Mouse (Mus musculus): ENCODE data around the gene 4931429L15Rik. TPM values are rescaled to one million over a fixed set of nuclear protein-coding genes. Genes with fewer than 3 reads are reported as not detected.

4931429L15Rik gene
- polyA plus RNA-seq, 1 experiment from 2014 or later, result 0.15 TPM

DNA sequence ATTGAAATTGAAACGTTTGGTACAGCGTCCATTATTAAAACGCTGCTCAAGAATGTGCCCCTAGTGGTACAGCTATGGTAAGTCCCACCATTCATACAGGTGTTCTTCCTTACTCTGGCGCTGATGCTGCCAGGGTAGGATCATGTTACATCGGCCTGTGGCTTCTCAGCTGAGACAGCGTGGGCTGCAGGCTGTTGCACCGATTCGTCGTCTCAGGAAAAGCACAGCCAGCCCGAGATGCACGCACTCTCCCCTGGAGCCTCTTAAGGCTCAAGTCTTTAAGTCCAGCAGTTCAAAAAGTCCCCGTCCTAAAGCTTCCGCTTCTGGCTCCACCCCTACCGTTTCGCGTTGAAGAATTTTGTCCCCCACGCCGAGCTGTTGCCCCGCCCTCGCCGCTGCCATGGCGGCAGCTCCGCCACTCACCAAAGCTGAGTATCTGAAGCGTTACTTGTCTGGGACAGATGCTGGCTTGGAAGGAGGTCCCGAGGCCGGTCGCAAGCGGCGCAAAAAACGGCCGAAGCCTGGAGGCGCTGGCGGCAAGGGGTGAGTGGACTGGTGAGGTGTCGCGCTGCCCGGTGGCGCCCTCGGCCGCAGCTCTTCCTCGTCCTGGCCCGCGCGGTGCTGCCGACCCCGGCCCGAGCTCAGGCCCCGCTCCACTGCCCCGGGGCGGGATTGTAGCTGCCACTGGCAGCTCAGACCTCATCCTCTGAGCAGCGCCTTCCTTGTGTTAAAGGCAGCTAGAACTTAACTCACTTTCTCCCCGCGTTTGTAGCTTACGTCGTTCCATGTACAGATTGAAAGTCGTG lies 37.0 kb downstream of the 4931429L15Rik start, which contains the start of gene Bud13:
Gene Bud13 (plus strand): TSS at position 378 of the 806 bp plus-strand sequence.
- Histone ChIP-seq H3K27me3 (ENCODE audit: control insufficient read depth, insufficient read depth, low read length) (no peaks in the 10 kb centered on the region), H3K36me3 (ENCODE audit: control insufficient read depth, insufficient read depth, low read length) (0 out of 2 replicates have a peak, but pooled peaks cover 5% of the 10 kb centered on the region), H3K4me1 (replicated peaks; ENCODE audit: control insufficient read depth, insufficient read depth, low read length) (no peaks in the 10 kb centered on the region; the same call in 1 of the 2 replicates), H3K9me3 (ENCODE audit: control insufficient read depth, low read length) (no peaks in the 10 kb centered on the region), H3K4me3 (ENCODE audit: low read depth, low read length) (peak within 1 kb of the TSS; percentile 86), H3K27ac (ENCODE audit: low read depth, low read length) (peak within 1 kb of the TSS; percentile 72), H3K4me2 (replicated peaks; ENCODE audit: low read depth, low read length) (peak within 1 kb of the TSS; percentile 62), H3K9ac (ENCODE audit: low read depth, low read length) (peak within 1 kb of the TSS; percentile 91)
- ATAC-seq (ENCODE audit: low FRiP score) (peak; percentile 91), DNase-seq (ENCODE audit: low spot score) (peak; percentile 93)
- WGBS, result under 1% methylated on average over 55 of the region's 55 CpGs

DNA sequence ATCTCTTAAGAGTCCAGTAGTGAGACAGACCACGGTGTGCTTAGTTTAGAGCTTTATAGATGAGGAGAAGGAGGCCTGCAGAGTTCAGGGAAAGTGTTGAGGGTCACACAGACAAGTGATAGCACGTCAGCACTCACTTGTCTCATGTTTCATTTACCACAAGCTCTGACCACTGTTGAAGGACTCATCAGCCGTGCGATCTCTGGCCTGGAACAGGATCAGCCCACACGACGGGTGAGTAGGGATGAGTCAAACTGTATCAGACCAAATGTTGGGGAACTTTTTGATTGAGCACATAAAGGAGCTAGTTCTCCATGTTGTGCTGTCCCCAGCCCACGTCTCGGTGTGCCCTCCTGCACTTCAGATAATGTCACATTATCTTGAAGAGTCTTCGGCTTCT lies 45.3 kb downstream of the 4931429L15Rik start:
- H3K4me3 ChIP-seq (ENCODE audit: low read depth, low read length), result no peak overlapping the region
- H3K9me3 ChIP-seq (ENCODE audit: control insufficient read depth, low read length), result no peaks in the 10 kb centered on the region
- no peak overlapping the region for H3K27ac ChIP-seq (ENCODE audit: low read depth, low read length)
- DNase-seq (ENCODE audit: low spot score), result no peak
- no peak for ATAC-seq (ENCODE audit: low FRiP score)
- 0 out of 2 replicates have a peak, but pooled peaks cover 2% of the 10 kb centered on the region for H3K4me1 ChIP-seq (replicated peaks; ENCODE audit: control insufficient read depth, insufficient read depth, low read length)
- no peak overlapping the region for H3K4me2 ChIP-seq (replicated peaks; ENCODE audit: low read depth, low read length)
- 0 out of 2 replicates have a peak, but pooled peaks cover 6% of the 10 kb centered on the region for H3K36me3 ChIP-seq (ENCODE audit: control insufficient read depth, insufficient read depth, low read length)
- peaks cover 10% of the 10 kb centered on the region for H3K27me3 ChIP-seq (ENCODE audit: control insufficient read depth, insufficient read depth, low read length)
- no peak overlapping the region for H3K9ac ChIP-seq (ENCODE audit: low read depth, low read length)
- WGBS, result 94% methylated on average over 9 of the region's 9 CpGs

DNA sequence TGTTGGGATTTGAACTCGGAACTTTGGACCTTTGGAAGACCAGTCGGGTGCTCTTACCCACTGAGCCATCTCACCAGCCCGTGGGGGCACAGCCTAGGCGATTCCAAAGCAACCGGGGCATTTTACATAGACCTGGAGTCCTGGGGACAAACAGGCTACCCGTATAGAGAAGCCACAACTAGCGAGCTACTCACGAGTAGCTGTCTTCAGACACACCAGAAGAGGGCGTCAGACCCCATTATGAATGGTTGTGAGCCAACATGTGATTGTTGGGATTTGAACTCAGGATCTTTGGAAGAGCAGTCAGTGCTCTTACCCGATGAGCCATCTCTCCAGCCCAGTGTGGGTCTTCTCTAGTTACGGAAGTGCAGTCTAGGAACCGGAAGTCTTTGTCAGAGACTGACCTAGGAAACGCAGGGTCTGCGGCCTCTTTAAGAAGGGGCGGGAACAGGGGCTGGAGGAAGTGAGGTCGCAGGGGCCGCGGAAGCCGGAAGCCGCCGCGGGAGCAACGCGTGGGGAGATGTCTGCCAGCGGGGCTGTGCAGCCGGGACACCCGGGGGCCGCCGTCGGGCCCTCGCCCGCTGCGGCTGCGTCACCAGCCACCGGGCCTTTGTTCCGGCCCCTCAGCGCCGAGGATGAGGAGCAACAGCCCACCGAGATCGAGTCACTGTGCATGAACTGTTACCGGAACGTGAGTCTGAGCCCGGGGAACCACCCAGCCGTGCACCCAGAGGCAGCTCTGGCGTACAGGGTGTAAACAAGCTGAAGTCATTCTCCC lies 46.9 kb downstream of the 4931429L15Rik start, which contains the start of gene Zpr1:
Gene Zpr1 (plus strand): TSS at position 388 of the 778 bp plus-strand sequence.
- Histone ChIP-seq H3K4me3 (ENCODE audit: low read depth, low read length) (peak within 1 kb of the TSS; percentile 83), H3K9me3 (ENCODE audit: control insufficient read depth, low read length) (no peaks in the 10 kb centered on the region), H3K27me3 (ENCODE audit: control insufficient read depth, insufficient read depth, low read length) (peaks cover 10% of the 10 kb centered on the region), H3K4me2 (replicated peaks; ENCODE audit: low read depth, low read length) (peak within 1 kb of the TSS; percentile 91), H3K4me1 (replicated peaks; ENCODE audit: control insufficient read depth, insufficient read depth, low read length) (0 out of 2 replicates have a peak, but pooled peaks cover 2% of the 10 kb centered on the region), H3K9ac (ENCODE audit: low read depth, low read length) (peak within 1 kb of the TSS; percentile 75), H3K27ac (ENCODE audit: low read depth, low read length) (no peak within 1 kb of the TSS), H3K36me3 (ENCODE audit: control insufficient read depth, insufficient read depth, low read length) (0 out of 2 replicates have a peak, but pooled peaks cover 3% of the 10 kb centered on the region)
- peak; percentile 91 for DNase-seq (ENCODE audit: low spot score)
- WGBS, result 6% methylated on average over 42 of the region's 45 CpGs
- peak; percentile 94 for ATAC-seq (ENCODE audit: low FRiP score)

DNA sequence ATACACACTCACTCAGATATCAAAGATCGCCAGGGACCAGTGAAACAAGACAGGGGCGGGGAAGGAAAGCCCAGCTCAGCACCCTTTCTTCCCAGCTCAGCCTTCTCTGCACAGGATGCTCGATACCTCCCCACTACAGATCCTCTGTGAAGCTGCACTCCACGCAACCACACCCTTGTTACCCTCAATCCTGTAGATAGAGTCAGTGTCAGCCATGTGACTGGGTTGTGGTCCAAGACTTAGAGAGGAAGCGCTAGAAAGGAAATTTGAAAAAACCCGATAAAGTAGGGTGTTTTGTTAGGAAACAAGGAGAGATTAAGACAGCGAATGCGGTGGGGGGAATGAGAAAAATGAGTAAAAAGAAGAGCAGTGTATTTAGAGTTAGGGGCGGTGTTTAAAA lies 47.7 kb downstream of the 4931429L15Rik start:
- H3K27ac ChIP-seq (ENCODE audit: low read depth, low read length), result no peak overlapping the region
- WGBS, result 88% methylated on average over 9 of the region's 9 CpGs
- 0 out of 2 replicates have a peak, but pooled peaks cover 3% of the 10 kb centered on the region for H3K36me3 ChIP-seq (ENCODE audit: control insufficient read depth, insufficient read depth, low read length)
- no peak overlapping the region for H3K4me2 ChIP-seq (replicated peaks; ENCODE audit: low read depth, low read length)
- no peak overlapping the region; the same call in 1 of the 2 replicates for H3K4me3 ChIP-seq (ENCODE audit: low read depth, low read length)
- no peak for ATAC-seq (ENCODE audit: low FRiP score)
- no peaks in the 10 kb centered on the region for H3K9me3 ChIP-seq (ENCODE audit: control insufficient read depth, low read length)
- DNase-seq (ENCODE audit: low spot score), result no peak
- H3K27me3 ChIP-seq (ENCODE audit: control insufficient read depth, insufficient read depth, low read length), result peaks cover 10% of the 10 kb centered on the region
- H3K9ac ChIP-seq (ENCODE audit: low read depth, low read length), result no peak overlapping the region
- H3K4me1 ChIP-seq (replicated peaks; ENCODE audit: control insufficient read depth, insufficient read depth, low read length), result 0 out of 2 replicates have a peak, but pooled peaks cover 2% of the 10 kb centered on the region

DNA sequence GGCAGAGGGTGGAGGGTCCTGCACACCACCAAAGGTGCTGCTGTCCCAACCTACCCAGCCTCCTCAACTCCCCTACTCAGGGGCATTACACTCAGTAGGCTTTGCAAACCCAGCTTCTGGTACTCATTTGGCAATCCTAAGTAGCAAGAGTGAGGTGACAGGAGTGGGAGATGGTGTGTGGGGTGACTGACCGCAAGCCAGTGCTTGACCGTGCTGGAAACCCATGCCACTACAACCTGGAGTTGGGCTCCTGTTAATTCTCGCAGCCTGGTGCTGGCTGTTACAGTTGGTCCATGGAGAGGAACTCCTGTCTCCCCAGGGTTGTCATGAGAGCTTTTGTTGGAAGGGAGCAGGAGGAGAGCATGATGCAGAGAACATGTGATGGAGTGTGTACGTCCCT lies 49.0 kb downstream of the 4931429L15Rik start:
- Histone ChIP-seq H3K27me3 (ENCODE audit: control insufficient read depth, insufficient read depth, low read length) (peaks cover 10% of the 10 kb centered on the region), H3K9me3 (ENCODE audit: control insufficient read depth, low read length) (no peaks in the 10 kb centered on the region), H3K4me1 (replicated peaks; ENCODE audit: control insufficient read depth, insufficient read depth, low read length) (0 out of 2 replicates have a peak, but pooled peaks cover 2% of the 10 kb centered on the region), H3K4me2 (replicated peaks; ENCODE audit: low read depth, low read length) (no peak overlapping the region), H3K36me3 (ENCODE audit: control insufficient read depth, insufficient read depth, low read length) (0 out of 2 replicates have a peak, but pooled peaks cover 3% of the 10 kb centered on the region), H3K9ac (ENCODE audit: low read depth, low read length) (no peak overlapping the region), H3K27ac (ENCODE audit: low read depth, low read length) (no peak overlapping the region), H3K4me3 (ENCODE audit: low read depth, low read length) (no peak overlapping the region)
- no peak for ATAC-seq (ENCODE audit: low FRiP score)
- WGBS, result 94% methylated on average over 4 of the region's 4 CpGs
- no peak for DNase-seq (ENCODE audit: low spot score)

DNA sequence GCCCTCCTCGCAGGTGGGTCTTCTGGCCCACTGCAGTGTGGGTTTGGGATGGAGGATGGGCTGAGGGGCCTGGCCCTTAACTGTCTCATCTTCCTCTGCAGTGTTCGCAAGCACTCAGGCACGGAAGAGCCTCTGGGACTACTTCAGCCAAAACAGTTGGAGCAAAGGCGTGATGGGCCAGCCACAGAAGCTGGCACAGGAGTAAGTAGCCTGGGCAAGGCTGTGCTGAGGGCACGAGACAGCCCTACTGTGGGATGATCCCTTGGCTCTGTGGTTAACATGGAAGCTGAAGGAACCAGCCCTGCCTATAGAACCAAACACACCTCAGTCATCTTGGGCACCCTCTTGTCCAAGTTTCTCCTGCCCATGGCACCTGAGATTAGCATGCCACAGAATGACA lies 50.7 kb downstream of the 4931429L15Rik start:
- Histone ChIP-seq H3K4me2 (replicated peaks; ENCODE audit: low read depth, low read length) (no peak overlapping the region), H3K4me3 (ENCODE audit: low read depth, low read length) (no peak overlapping the region), H3K27me3 (ENCODE audit: control insufficient read depth, insufficient read depth, low read length) (peaks cover 10% of the 10 kb centered on the region), H3K9me3 (ENCODE audit: control insufficient read depth, low read length) (no peaks in the 10 kb centered on the region), H3K9ac (ENCODE audit: low read depth, low read length) (no peak overlapping the region), H3K4me1 (replicated peaks; ENCODE audit: control insufficient read depth, insufficient read depth, low read length) (0 out of 2 replicates have a peak, but pooled peaks cover 2% of the 10 kb centered on the region), H3K27ac (ENCODE audit: low read depth, low read length) (no peak overlapping the region), H3K36me3 (ENCODE audit: control insufficient read depth, insufficient read depth, low read length) (no peaks in the 10 kb centered on the region)
- WGBS, result 89% methylated on average over 5 of the region's 5 CpGs
- no peak for DNase-seq (ENCODE audit: low spot score)
- ATAC-seq (ENCODE audit: low FRiP score), result no peak

DNA sequence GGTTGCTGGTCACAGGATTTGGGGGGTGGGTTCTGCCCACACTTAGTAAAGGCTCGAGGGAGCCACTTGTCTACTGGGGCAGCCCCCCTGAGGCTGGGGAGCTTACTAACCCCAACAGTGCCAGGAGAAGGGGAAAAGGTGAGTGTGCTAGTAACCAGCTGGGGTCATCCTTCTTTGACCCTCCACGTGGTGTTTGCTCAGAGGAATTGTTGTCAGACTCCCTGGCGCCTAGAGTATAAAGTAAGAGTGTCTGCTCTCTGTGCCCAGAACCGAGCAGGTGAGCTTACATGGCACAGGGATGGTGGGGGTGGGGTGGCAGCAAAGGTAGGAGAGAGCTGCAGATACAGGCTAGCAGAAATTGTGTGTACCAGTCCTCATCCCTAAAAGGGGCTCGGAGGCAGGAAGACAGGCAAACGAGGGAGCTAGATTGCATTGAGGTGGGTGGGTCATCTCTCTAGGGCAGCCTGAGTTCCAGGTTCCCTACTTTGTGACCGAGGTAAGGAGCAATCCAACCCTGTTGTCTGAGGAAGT lies 51.4 kb downstream of the 4931429L15Rik start, which contains the start of gene Apoa5:
Gene Apoa5 (plus strand): TSS at position 291 of the 531 bp plus-strand sequence.
- 61% methylated on average over 7 of the region's 7 CpGs for WGBS
- H3K4me1 ChIP-seq (replicated peaks; ENCODE audit: control insufficient read depth, insufficient read depth, low read length), result no peaks in the 10 kb centered on the region

DNA sequence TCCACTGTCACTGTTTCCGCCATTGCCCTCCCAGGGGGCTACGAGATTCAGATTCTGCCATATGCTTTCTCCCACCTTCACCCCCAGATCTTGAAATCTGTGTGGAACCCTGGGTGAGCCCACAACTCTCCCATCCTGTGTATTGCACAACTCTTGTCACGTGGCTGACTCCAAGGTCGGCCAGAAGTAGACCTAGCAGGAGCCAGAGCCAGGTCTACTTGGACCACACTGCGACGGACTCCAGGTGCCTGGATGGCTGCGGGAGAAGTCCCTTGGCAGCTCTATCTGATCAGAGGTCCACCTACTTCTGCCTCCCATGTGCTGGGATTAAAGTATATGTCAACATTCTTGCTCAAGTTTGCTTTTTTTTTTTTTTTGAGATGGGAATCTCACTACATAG lies 58.7 kb downstream of the 4931429L15Rik start:
- H3K4me2 ChIP-seq (replicated peaks; ENCODE audit: low read depth, low read length), result no peak overlapping the region
- ATAC-seq (ENCODE audit: low FRiP score), result no peak
- H3K4me1 ChIP-seq (replicated peaks; ENCODE audit: control insufficient read depth, insufficient read depth, low read length), result no peaks in the 10 kb centered on the region
- no peak overlapping the region for H3K4me3 ChIP-seq (ENCODE audit: low read depth, low read length)
- H3K9me3 ChIP-seq (ENCODE audit: control insufficient read depth, low read length), result no peaks in the 10 kb centered on the region
- H3K9ac ChIP-seq (ENCODE audit: low read depth, low read length), result no peak overlapping the region
- no peaks in the 10 kb centered on the region for H3K36me3 ChIP-seq (ENCODE audit: control insufficient read depth, insufficient read depth, low read length)
- WGBS, result 84% methylated on average over 7 of the region's 7 CpGs
- no peaks in the 10 kb centered on the region for H3K27me3 ChIP-seq (ENCODE audit: control insufficient read depth, insufficient read depth, low read length)
- no peak overlapping the region for H3K27ac ChIP-seq (ENCODE audit: low read depth, low read length)
- DNase-seq (ENCODE audit: low spot score), result no peak

More for the DNA sequence above, 51.4 kb downstream of the 4931429L15Rik start, which contains the start of gene Apoa5:
- Histone ChIP-seq H3K4me3 (ENCODE audit: low read depth, low read length) (no peak within 1 kb of the TSS), H3K9me3 (ENCODE audit: control insufficient read depth, low read length) (no peaks in the 10 kb centered on the region), H3K36me3 (ENCODE audit: control insufficient read depth, insufficient read depth, low read length) (no peaks in the 10 kb centered on the region), H3K27me3 (ENCODE audit: control insufficient read depth, insufficient read depth, low read length) (peaks cover 10% of the 10 kb centered on the region), H3K27ac (ENCODE audit: low read depth, low read length) (no peak within 1 kb of the TSS), H3K9ac (ENCODE audit: low read depth, low read length) (no peak within 1 kb of the TSS), H3K4me2 (replicated peaks; ENCODE audit: low read depth, low read length) (no peak within 1 kb of the TSS)
- ATAC-seq (ENCODE audit: low FRiP score) (no peak), DNase-seq (ENCODE audit: low spot score) (no peak)

All from hindbrain, embryonic 11.5 days (tissue).